Mouse (Mus musculus) bone marrow macrophage, adult 2 months (primary cell): ENCODE data around the gene Myb.

Experiments
- CTCF ChIP-seq: IDR thresholded peaks from 2 replicates; pipeline ENCODE4 v1.5.1; 2012; ENCODE audit warnings: low read depth, mild to moderate bottlenecking, low read length, moderate library complexity
- POLR2A ChIP-seq: IDR thresholded peaks from 2 replicates; pipeline ENCODE4 v1.6.1; 2012; ENCODE audit warnings: mild to moderate bottlenecking, low read depth, low read length, borderline replicate concordance

GRCm38 (mm10) chr10:21090922-21091700 is 69.7 kb downstream of the Myb start:
- TF ChIP-seq CTCF = no peak
- no peak for TF ChIP-seq POLR2A
